Mouse (Mus musculus) liver, embryonic 13.5 days (tissue): ENCODE measurements around the gene Tsga10. TPM values are rescaled to one million over a fixed set of nuclear protein-coding genes. Genes with fewer than 3 reads are reported as not detected.

Experiments used
- polyA plus RNA-seq: library from polyadenylated mRNA; unstranded; fragments of >200 nt; fragmentation: Nextera tagmentation; extraction: Ambion mirVana; gene quantifications from 2 replicates; pipeline ENCODE4 v1.2.1, GENCODE M21; 2015

The Tsga10 gene
- polyA plus RNA-seq, 1 experiment from 2014 or later, result 1.6 TPM

Other genes starting within 250 kb of the Tsga10 start
- 0.09 and 0.13 TPM in 2 replicates for gene 2010300C02Rik, start 146.3 kb downstream of the Tsga10 start, polyA plus RNA-seq
- gene Lipt1, start 5.3 kb upstream of the Tsga10 start, polyA plus RNA-seq, result 5.4 and 6.9 TPM in 2 replicates
- 16.0 and 22.9 TPM in 2 replicates for gene Mitd1, start 24.0 kb upstream of the Tsga10 start, polyA plus RNA-seq
- gene Mrpl30, start 24.0 kb upstream of the Tsga10 start, polyA plus RNA-seq, result 222 and 231 TPM in 2 replicates
- gene Lyg2, start 50.1 kb upstream of the Tsga10 start, polyA plus RNA-seq, result not detected in 2 replicates
- not detected in 2 replicates for gene Lyg1, start 91.3 kb upstream of the Tsga10 start, polyA plus RNA-seq
- gene Txndc9, start 131.5 kb upstream of the Tsga10 start, polyA plus RNA-seq, result 80.9 and 88.7 TPM in 2 replicates
- 25.1 and 28.3 TPM in 2 replicates for gene Eif5b, start 131.6 kb upstream of the Tsga10 start, polyA plus RNA-seq